Mouse (Mus musculus) ES-E14 (cell line): ENCODE data around the gene Kdm4b.

Source experiments
- CHD2 ChIP-seq: IDR thresholded peaks from 2 replicates; pipeline ENCODE4 v1.6.1; 2014; ENCODE audit warnings: mild to moderate bottlenecking, low read depth, low read length, inconsistent platforms
- HCFC1 ChIP-seq: IDR thresholded peaks from 2 replicates; pipeline ENCODE4 v1.6.1; 2012; ENCODE audit warnings: low read length, inconsistent platforms, borderline replicate concordance; ENCODE audit not compliant: insufficient read depth
- ZNF384 ChIP-seq: IDR thresholded peaks from 2 replicates; pipeline ENCODE4 v1.6.1; 2012; ENCODE audit warnings: low read depth, low read length, inconsistent platforms

GRCm38 (mm10) chr17:56291171-56291511 is 34.7 kb upstream of the Kdm4b start:
- TF ChIP-seq CHD2 (no peak), ZNF384 (peak; percentile 91), HCFC1 (no peak)
